Mouse (Mus musculus) gastrocnemius, postnatal 36 days (tissue): Measurements from ENCODE around the gene Ndfip2. TPM values are rescaled to one million over a fixed set of nuclear protein-coding genes. Genes with fewer than 3 reads are reported as not detected.

Experiments used
- DNase-seq, 2 experiments: peaks; one replicate each; pipeline ENCODE4 v3.0.0; 2022
- intact Hi-C: fragments of 180-260 bp; cut with DNase I; formaldehyde crosslinking; loops from one replicate; pipeline ENCODE4 v1.15.1; 2025
- total RNA-seq, 2 experiments: library from RNA; stranded (reverse); gene quantifications; 2 replicates each; pipeline ENCODE4 v1.2.3; 2021

The Ndfip2 gene
- total RNA-seq, 2 experiments from 2014 or later, result 12.8 to 12.9 TPM

- intact Hi-C loops, result no loop called here
- no peak for DNase-seq
These were observed 16.8 kb downstream of the Ndfip2 start for GRCm38 (mm10) chr14:105275196-105275595.

GRCm38 (mm10) chr14:105277277-105277676, 18.9 kb downstream of the Ndfip2 start:
- no peak for DNase-seq
- intact Hi-C loops, result no loop called here

- intact Hi-C loops, result no loop called here
- DNase-seq, result no peak
These were observed 25.7 kb downstream of the Ndfip2 start for GRCm38 (mm10) chr14:105284062-105284461.

GRCm38 (mm10) chr14:105287557-105287956, 29.2 kb downstream of the Ndfip2 start:
- DNase-seq, result no peak
- intact Hi-C loops, result no loop called here

GRCm38 (mm10) chr14:105287972-105288371, 29.6 kb downstream of the Ndfip2 start:
- intact Hi-C loops, result no loop called here
- DNase-seq, result no peak

GRCm38 (mm10) chr14:105288529-105288928, 30.2 kb downstream of the Ndfip2 start:
- no peak for DNase-seq

GRCm38 (mm10) chr14:105292139-105292538, 33.8 kb downstream of the Ndfip2 start:
- intact Hi-C loops, result no loop called here
- DNase-seq, result no peak

More at GRCm38 (mm10) chr14:105288529-105288928, 30.2 kb downstream of the Ndfip2 start:
- intact Hi-C loops, result no loop called here

- no peak for DNase-seq
- intact Hi-C loops, result loop anchor here (2.0 kb wide), 1 partner anchor 61 kb away; no protein-coding TSS in a partner anchor
These were observed 35.4 kb downstream of the Ndfip2 start for GRCm38 (mm10) chr14:105293777-105294176.

- no peak for DNase-seq
These were observed 37.6 kb downstream of the Ndfip2 start for GRCm38 (mm10) chr14:105295820-105296582.

GRCm38 (mm10) chr14:105299744-105300255, 41.4 kb downstream of the Ndfip2 start:
- no peak for DNase-seq
- intact Hi-C loops, result loop anchor here (5.0 kb wide), 1 partner anchor 122 kb away; the partner anchor contains the start of gene Rbm26

More at GRCm38 (mm10) chr14:105295820-105296582, 37.6 kb downstream of the Ndfip2 start:
- intact Hi-C loops, result loop anchor here (2.0 kb wide), 1 partner anchor 63 kb away; no protein-coding TSS in a partner anchor

- intact Hi-C loops, result loop anchor here (5.0 kb wide), 1 partner anchor 123 kb away; the partner anchor contains the start of gene Rbm26
- no peak for DNase-seq
These were observed 42.2 kb downstream of the Ndfip2 start for GRCm38 (mm10) chr14:105300551-105300950.

GRCm38 (mm10) chr14:105302708-105303107, 44.3 kb downstream of the Ndfip2 start:
- intact Hi-C loops, result loop anchor here (5.0 kb wide), 1 partner anchor 125 kb away; the partner anchor contains the start of gene Rbm26
- no peak for DNase-seq

- DNase-seq, result no peak
- intact Hi-C loops, result no loop called here
These were observed 49.3 kb downstream of the Ndfip2 start for GRCm38 (mm10) chr14:105307716-105308115.

- intact Hi-C loops, result loop anchor here (10.0 kb wide), 1 partner anchor 582 kb away; the partner anchor contains the start of gene Spry2
- no peak for DNase-seq
These were observed 54.0 kb downstream of the Ndfip2 start for GRCm38 (mm10) chr14:105312366-105312765.

GRCm38 (mm10) chr14:105312944-105313343, 54.6 kb downstream of the Ndfip2 start:
- intact Hi-C loops, result loop anchor here (10.0 kb wide), 1 partner anchor 582 kb away; the partner anchor contains the start of gene Spry2

GRCm38 (mm10) chr14:105313877-105314276, 55.5 kb downstream of the Ndfip2 start:
- no peak for DNase-seq

More at GRCm38 (mm10) chr14:105312944-105313343, 54.6 kb downstream of the Ndfip2 start:
- no peak for DNase-seq

GRCm38 (mm10) chr14:105321712-105322111, 63.3 kb downstream of the Ndfip2 start:
- intact Hi-C loops, result no loop called here
- no peak for DNase-seq

More at GRCm38 (mm10) chr14:105313877-105314276, 55.5 kb downstream of the Ndfip2 start:
- intact Hi-C loops, result loop anchor here (10.0 kb wide), 1 partner anchor 581 kb away; the partner anchor contains the start of gene Spry2

- intact Hi-C loops, result no loop called here
- no peak for DNase-seq
These were observed 64.5 kb downstream of the Ndfip2 start for GRCm38 (mm10) chr14:105322829-105323228.

- intact Hi-C loops, result no loop called here
- no peak for DNase-seq
These were observed 65.1 kb downstream of the Ndfip2 start for GRCm38 (mm10) chr14:105323448-105323847.

- peak; percentile 65 to 70 for DNase-seq
- intact Hi-C loops, result no loop called here
These were observed 70.3 kb downstream of the Ndfip2 start for GRCm38 (mm10) chr14:105328397-105329302.
